In the genomic region with DNA sequence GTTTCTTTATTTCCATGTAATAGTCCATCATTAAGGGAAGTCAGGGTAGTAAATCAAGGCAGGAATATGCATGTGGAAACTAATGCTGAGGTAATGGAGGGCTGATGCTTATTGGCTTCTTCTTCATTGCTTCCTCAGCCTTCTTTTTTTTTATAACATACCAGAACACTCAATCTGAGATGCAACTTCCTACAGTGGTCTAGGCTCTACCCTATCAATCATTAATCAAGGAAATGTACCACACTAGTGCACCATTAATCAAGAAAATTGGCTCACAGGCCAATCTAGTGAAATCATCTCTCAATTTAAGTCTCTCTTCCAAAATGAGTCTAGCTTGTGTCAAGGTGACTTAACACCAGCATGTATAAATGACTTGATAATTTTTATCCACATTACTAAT, we compare ENCODE assay signal across 19 mouse cellular contexts.
DNase-seq lines count a peak whose midpoint lies in the region; ATAC-seq lines count a peak whose summit lies in the region.
"Had no signal": no experiment of that assay in that cellular context is flagged by ENCODE, and none has a peak within 500 bp of the region (broad histone marks: within the 10 kb centered on the region; RNA-seq: fewer than 3 reads in every experiment).

No protein-coding gene starts in this region.

- no peak for DNase-seq in kidney, postnatal 14 days
- no peak for DNase-seq in kidney, postnatal 25 days
- DNase-seq: adrenal gland, adult 2 months; adrenal gland, adult 8-10 months; adrenal gland, postnatal 10 days; adrenal gland, postnatal 14 days; adrenal gland, postnatal 25 days; adrenal gland, postnatal 36 days; B cell, adult 2 months; cerebellum, adult 11 months; cerebellum, adult 11-12 months; cerebellum, adult 18-20 months had no signal

- no peaks in the 10 kb centered on the region for H3K4me1 ChIP-seq in kidney, embryonic 15.5 days
- H3K4me1 ChIP-seq in kidney, embryonic 16.5 days (ENCODE audit: insufficient read depth, low read length), result no peaks in the 10 kb centered on the region

- no peaks in the 10 kb centered on the region for H3K27me3 ChIP-seq in kidney, embryonic 15.5 days
- H3K27me3 ChIP-seq in kidney, embryonic 16.5 days (ENCODE audit: insufficient read depth, low read length), result no peaks in the 10 kb centered on the region
- H3K27me3 ChIP-seq: CH12.LX had no signal

- H3K27ac ChIP-seq in kidney, embryonic 15.5 days, result no peak overlapping the region
- no peak overlapping the region for H3K27ac ChIP-seq in kidney, embryonic 16.5 days (ENCODE audit: low read length)

- peak; percentile 75 for ATAC-seq in kidney, embryonic 15.5 days (replicated peaks; ENCODE audit: low FRiP score)
- peak; percentile 61; the same call in 1 of the 2 replicates for ATAC-seq in kidney, embryonic 16.5 days (ENCODE audit: low FRiP score, low TSS enrichment)
- ATAC-seq: activated CD4-positive, CD25-positive, alpha-beta regulatory T cell, adult 4 months; CD4-positive, CD25-positive, alpha-beta regulatory T cell, adult 4 months; Patski had no signal

- no peaks in the 10 kb centered on the region for H3K9me3 ChIP-seq in kidney, embryonic 15.5 days (replicated peaks)
- no peaks in the 10 kb centered on the region for H3K9me3 ChIP-seq in kidney, embryonic 16.5 days (ENCODE audit: low read length)
- H3K9me3 ChIP-seq: G1E had no signal

- H3K36me3 ChIP-seq in kidney, embryonic 15.5 days, result no peaks in the 10 kb centered on the region
- no peaks in the 10 kb centered on the region for H3K36me3 ChIP-seq in kidney, embryonic 16.5 days (ENCODE audit: insufficient read depth, low read length)
- H3K36me3 ChIP-seq: G1E had no signal

- no peak overlapping the region for H3K4me2 ChIP-seq in kidney, embryonic 15.5 days
- no peak overlapping the region for H3K4me2 ChIP-seq in kidney, embryonic 16.5 days (replicated peaks; ENCODE audit: low read depth, low read length)

- no peak overlapping the region for H3K9ac ChIP-seq in kidney, embryonic 15.5 days
- H3K9ac ChIP-seq in kidney, embryonic 16.5 days (replicated peaks; ENCODE audit: low read length), result no peak overlapping the region

- no peak overlapping the region for H3K4me3 ChIP-seq in kidney, embryonic 15.5 days (replicated peaks)
- H3K4me3 ChIP-seq in kidney, embryonic 16.5 days (ENCODE audit: low read length), result no peak overlapping the region
